Mouse (Mus musculus): Measurements from ENCODE around the gene Gm17359. TPM values are rescaled to one million over a fixed set of nuclear protein-coding genes. Genes with fewer than 3 reads are reported as not detected.

Gm17359 gene
- total RNA-seq, 2 experiments from 2014 or later = not detected

- DNase-seq (ENCODE audit: low spot score in 2 of 2) = no peak
These were observed 6.7 kb downstream of the Gm17359 start for GRCm38 (mm10) chr3:79342961-79343735.

- no peak for DNase-seq (ENCODE audit: low spot score in 2 of 2)
These were observed 12.8 kb downstream of the Gm17359 start for GRCm38 (mm10) chr3:79349311-79349710.

- no peak for DNase-seq (ENCODE audit: low spot score in 2 of 2)
These were observed 22.3 kb downstream of the Gm17359 start for GRCm38 (mm10) chr3:79358721-79359120.

- no peak for DNase-seq (ENCODE audit: low spot score in 2 of 2)
These were observed 24.0 kb downstream of the Gm17359 start for GRCm38 (mm10) chr3:79360317-79361101.

GRCm38 (mm10) chr3:79366098-79366497, 29.6 kb downstream of the Gm17359 start:
- DNase-seq (ENCODE audit: low spot score in 2 of 2) = no peak

GRCm38 (mm10) chr3:79368306-79368705, 31.8 kb downstream of the Gm17359 start:
- no peak for DNase-seq (ENCODE audit: low spot score in 2 of 2)

GRCm38 (mm10) chr3:79370385-79370929, 34.0 kb downstream of the Gm17359 start:
- DNase-seq (ENCODE audit: low spot score in 2 of 2) = no peak

- no peak for DNase-seq (ENCODE audit: low spot score in 2 of 2)
These were observed 35.2 kb downstream of the Gm17359 start for GRCm38 (mm10) chr3:79371506-79372195.

- DNase-seq (ENCODE audit: low spot score in 2 of 2) = no peak
These were observed 37.5 kb downstream of the Gm17359 start for GRCm38 (mm10) chr3:79373930-79374329.

GRCm38 (mm10) chr3:79378086-79378485, 41.6 kb downstream of the Gm17359 start:
- no peak for DNase-seq (ENCODE audit: low spot score in 2 of 2)

GRCm38 (mm10) chr3:79379255-79379836, 42.9 kb downstream of the Gm17359 start:
- DNase-seq (ENCODE audit: low spot score in 2 of 2) = no peak

GRCm38 (mm10) chr3:79379873-79380595, 43.6 kb downstream of the Gm17359 start:
- DNase-seq (ENCODE audit: low spot score in 2 of 2) = no peak

GRCm38 (mm10) chr3:79381398-79381797, 44.9 kb downstream of the Gm17359 start:
- DNase-seq (ENCODE audit: low spot score in 2 of 2) = no peak

- DNase-seq (ENCODE audit: low spot score in 2 of 2) = no peak
These were observed 49.1 kb downstream of the Gm17359 start for GRCm38 (mm10) chr3:79385434-79386029.

GRCm38 (mm10) chr3:79389081-79389480, 52.6 kb downstream of the Gm17359 start:
- no peak for DNase-seq (ENCODE audit: low spot score in 2 of 2)

GRCm38 (mm10) chr3:79400552-79400951, 64.1 kb downstream of the Gm17359 start:
- no peak for DNase-seq (ENCODE audit: low spot score in 2 of 2)

- no peak for DNase-seq (ENCODE audit: low spot score in 2 of 2)
These were observed 65.6 kb downstream of the Gm17359 start for GRCm38 (mm10) chr3:79402056-79402455.

GRCm38 (mm10) chr3:79408546-79408945, 72.1 kb downstream of the Gm17359 start:
- DNase-seq (ENCODE audit: low spot score in 2 of 2) = no peak

GRCm38 (mm10) chr3:79409927-79410628, 73.6 kb downstream of the Gm17359 start:
- no peak for DNase-seq (ENCODE audit: low spot score in 2 of 2)

Measured in adrenal gland, postnatal 4 days (tissue).